Mouse (Mus musculus): Measurements from ENCODE around the gene Gm3020. TPM values are rescaled to one million over a fixed set of nuclear protein-coding genes. Genes with fewer than 3 reads are reported as not detected.
"Not testable (repeated sequence)": the region's sequence is repeated elsewhere in the genome, so short reads cannot be mapped to it uniquely, and the experiment has no call there.

The Gm3020 gene
- total RNA-seq (2021): under 1 TPM in 1 of 2 experiments, not detected in 1; 0.24 TPM
- long read RNA-seq, experiment 1: 0 reads
- long read RNA-seq, experiment 2: 0 reads

GRCm38 (mm10) chr14:3651730-3652129 lies at the start of gene Gm3020:
TSS of gene Gm3020 (plus strand) at chr14:3652030.
- not testable (repeated sequence) for DNase-seq

- DNase-seq: not testable (repeated sequence)
Observed at GRCm38 (mm10) chr14:3634212-3634611, 17.6 kb upstream of the Gm3020 start, which contains the start of gene Gm3012. TSS of gene Gm3012 (plus strand) at chr14:3634512.

GRCm38 (mm10) chr14:3688483-3688882 lies 36.7 kb downstream of the Gm3020 start, which contains the start of gene Gm3043:
TSS of gene Gm3043 (plus strand) at chr14:3688783.
- DNase-seq: not testable (repeated sequence)

Other genes starting within 250 kb of the Gm3020 start
- gene Gm10409, start 239.4 kb upstream of the Gm3020 start, total RNA-seq (2021): under 1 TPM in 1 of 2 experiments, not detected in 1; 0.24 TPM
- gene Gm3005, start 223.9 kb upstream of the Gm3020 start, total RNA-seq (2021): not detected
- gene Gm10408, start 202.7 kb upstream of the Gm3020 start, total RNA-seq (2021): not detected
- gene Gm3012, start 17.5 kb upstream of the Gm3020 start, total RNA-seq (2021): not detected
- gene Gm3043, start 36.8 kb downstream of the Gm3020 start, total RNA-seq (2021): not detected
- gene Gm3002, start 158.0 kb downstream of the Gm3020 start, total RNA-seq (2021): not detected
- not detected for gene Gm3033, start 194.2 kb downstream of the Gm3020 start, total RNA-seq (2021)
- not detected for gene Gm2916, start 232.1 kb downstream of the Gm3020 start, total RNA-seq (2021)